In genomic region chr11:116079511-116079910, GRCm38 (mm10) we compare ENCODE assay signal across 10 mouse cellular contexts. TPM values are rescaled to one million over a fixed set of nuclear protein-coding genes. Genes with fewer than 3 reads are reported as not detected.
DNase-seq lines count a peak whose midpoint lies in the region; ATAC-seq and TF ChIP-seq lines count a peak whose summit lies in the region.
"Had no signal": no experiment of that assay in that cellular context is flagged by ENCODE, and none has a peak within 500 bp of the region (broad histone marks: within the 10 kb centered on the region; RNA-seq: fewer than 3 reads in every experiment).

No protein-coding gene starts in this region.

- no peak for DNase-seq in frontal cortex, postnatal 10 days (ENCODE audit: low spot score in 2 of 2)
- DNase-seq in 3T3-L1 (ENCODE audit: low read depth, low spot score) = peak; percentile 19
- peak; percentile 62 to 64 for DNase-seq in cerebellum, postnatal 36 days
- DNase-seq in limb, embryonic 10.5 days (ENCODE audit: low spot score) = no peak
- no peak for DNase-seq in lung, adult 2 months
- no peak for DNase-seq in ovary, postnatal 36 days (ENCODE audit: low spot score)
- DNase-seq in yolk sac, embryonic 10.5 days (ENCODE audit: low spot score) = no peak
- DNase-seq: kidney, postnatal 36 days had no signal

- H3K4me3 ChIP-seq in limb, embryonic 10.5 days = no peak overlapping the region
- no peak overlapping the region for H3K4me3 ChIP-seq in lung, adult 2 months (replicated peaks; ENCODE audit: extremely low read depth, low read depth, low read length)

- TF ChIP-seq CTCF in lung, adult 2 months (IDR thresholded peaks at IDR 0.05; ENCODE audit: insufficient read depth, low read length) = no peak

- peaks cover 56% of the 10 kb centered on the region for H3K36me3 ChIP-seq in limb, embryonic 10.5 days

- H3K9me3 ChIP-seq in limb, embryonic 10.5 days (replicated peaks) = no peaks in the 10 kb centered on the region

- peak overlapping the region; percentile 78; the same call in 1 of the 2 replicates for H3K27ac ChIP-seq in limb, embryonic 10.5 days

- 76% methylated on average over 10 of the region's 10 CpGs for WGBS in limb, embryonic 10.5 days
- WGBS in lung, adult 2 months = 71% methylated on average over 10 of the region's 10 CpGs

- peaks cover 46% of the 10 kb centered on the region for H3K4me1 ChIP-seq in limb, embryonic 10.5 days
- peaks cover 6% of the 10 kb centered on the region; the same call in 1 of the 2 replicates for H3K4me1 ChIP-seq in lung, adult 2 months (ENCODE audit: control insufficient read depth, insufficient read depth, low read length)

- ATAC-seq in frontal cortex, adult (ENCODE audit: low TSS enrichment) = peak; percentile 78

- no peaks in the 10 kb centered on the region for H3K27me3 ChIP-seq in limb, embryonic 10.5 days (ENCODE audit: low read depth, poor library complexity, severe bottlenecking)
- H3K27me3 ChIP-seq: CH12.LX had no signal

- TF ChIP-seq POLR2A in lung, adult 2 months (IDR thresholded peaks at IDR 0.05; ENCODE audit: borderline replicate concordance, extremely low read depth, low read depth, low read length) = no peak

RNA-seq across cellular contexts. Expression of gene Unc13d, which starts 1.8 kb away (rescaled TPM):
- 2.4 and 3.7 TPM in 2 replicates for polyA plus RNA-seq in limb, embryonic 10.5 days (2016; fragmentation: Nextera tagmentation; extraction: Ambion mirVana)
- 51.6 and 56.4 TPM in 2 replicates for polyA plus RNA-seq in lung, adult 2 months (2012; rRNA removed)

RNA-seq across cellular contexts. Expression of gene Wbp2, which starts 7.3 kb away (rescaled TPM):
- polyA plus RNA-seq in limb, embryonic 10.5 days (2016; fragmentation: Nextera tagmentation; extraction: Ambion mirVana) = 54.8 and 56.9 TPM in 2 replicates
- polyA plus RNA-seq in lung, adult 2 months (2012; rRNA removed) = 257 and 267 TPM in 2 replicates

RNA-seq across cellular contexts. Expression of gene Trim47, which starts 47.5 kb away (rescaled TPM):
- polyA plus RNA-seq in limb, embryonic 10.5 days (2016; fragmentation: Nextera tagmentation; extraction: Ambion mirVana) = 3.2 and 4.9 TPM in 2 replicates
- 44.6 and 55.5 TPM in 2 replicates for polyA plus RNA-seq in lung, adult 2 months (2012; rRNA removed)

RNA-seq across cellular contexts. Expression of gene Unk, which starts 49.4 kb away (rescaled TPM):
- polyA plus RNA-seq in limb, embryonic 10.5 days (2016; fragmentation: Nextera tagmentation; extraction: Ambion mirVana) = 46.1 and 53.2 TPM in 2 replicates
- polyA plus RNA-seq in lung, adult 2 months (2012; rRNA removed) = 48.6 and 54.0 TPM in 2 replicates

RNA-seq across cellular contexts. Expression of gene Trim65, which starts 51.4 kb away (rescaled TPM):
- 1.9 and 2.1 TPM in 2 replicates for polyA plus RNA-seq in limb, embryonic 10.5 days (2016; fragmentation: Nextera tagmentation; extraction: Ambion mirVana)
- 17.3 and 21.4 TPM in 2 replicates for polyA plus RNA-seq in lung, adult 2 months (2012; rRNA removed)

Comparison
In these comparisons a context has a peak if more than half of its experiments do, and no peak if none do; other contexts are left out.
1. DNase-seq: peak in 3T3-L1 (single experiment) and cerebellum, postnatal 36 days (2 of 2); none in frontal cortex, postnatal 10 days (0 of 2), limb, embryonic 10.5 days (single experiment), lung, adult 2 months (single experiment), ovary, postnatal 36 days (single experiment) and yolk sac, embryonic 10.5 days (single experiment).
2. RNA of gene Unc13d, which starts 1.8 kb away (polyA plus RNA-seq): 51.6 to 56.4 TPM in lung, adult 2 months; 2.4 to 3.7 TPM in limb, embryonic 10.5 days; every median in the first group is over 10 times any median in the second.